Mouse (Mus musculus): ENCODE data around the gene Rbm12.

- TF ChIP-seq CTCF (IDR thresholded peaks at IDR 0.05): peak; percentile 39
- no peak for TF ChIP-seq POLR2A (IDR thresholded peaks at IDR 0.05; ENCODE audit: insufficient read depth, low read depth, low read length)
- TF ChIP-seq EP300 (IDR thresholded peaks at IDR 0.05; ENCODE audit: insufficient read depth, low read depth, low read length): no peak
Measured at GRCm38 (mm10) chr2:156142820-156143219, 31.0 kb upstream of the Rbm12 start.

Data from heart, adult 2 months (tissue).